Mouse (Mus musculus) megakaryocyte progenitor cell, adult 5-6 weeks (primary cell): Measurements from ENCODE around the gene Rnf115. TPM values are rescaled to one million over a fixed set of nuclear protein-coding genes. Genes with fewer than 3 reads are reported as not detected.
"Not testable (repeated sequence)": the region's sequence is repeated elsewhere in the genome, so short reads cannot be mapped to it uniquely, and the experiment has no call there.

Experiments used
- ATAC-seq: replicated peaks from 2 replicates; pipeline ENCODE4 v1.8.0; 2016; ENCODE audit warnings: mild to moderate bottlenecking, moderate TSS enrichment, inconsistent platforms; ENCODE audit not compliant: poor library complexity
- total RNA-seq, 2 experiments: library from RNA; stranded (forward) in 1 of 2; stranded (reverse) in 1 of 2; fragments of 157-497, 149-512 nt in 1 of 2; fragments of 200-1000 nt in 1 of 2; gene quantifications; 2 replicates each; pipeline versions ENCODE4 v1.2.3 to v1.2.4; 2015 to 2017

The Rnf115 gene
- total RNA-seq (2015) (71.4 and 76.5 TPM in 2 replicates), total RNA-seq (2017) (70.7 and 81.6 TPM in 2 replicates)

GRCm38 (mm10) chr3:96727343-96727827 lies at the start of gene Rnf115, which contains the start of gene Polr3c:
Gene Rnf115 (plus strand): TSS chr3:96727664.
Gene Polr3c (minus strand): TSS chr3:96727628.
- ATAC-seq = peak; percentile 93

DNA sequence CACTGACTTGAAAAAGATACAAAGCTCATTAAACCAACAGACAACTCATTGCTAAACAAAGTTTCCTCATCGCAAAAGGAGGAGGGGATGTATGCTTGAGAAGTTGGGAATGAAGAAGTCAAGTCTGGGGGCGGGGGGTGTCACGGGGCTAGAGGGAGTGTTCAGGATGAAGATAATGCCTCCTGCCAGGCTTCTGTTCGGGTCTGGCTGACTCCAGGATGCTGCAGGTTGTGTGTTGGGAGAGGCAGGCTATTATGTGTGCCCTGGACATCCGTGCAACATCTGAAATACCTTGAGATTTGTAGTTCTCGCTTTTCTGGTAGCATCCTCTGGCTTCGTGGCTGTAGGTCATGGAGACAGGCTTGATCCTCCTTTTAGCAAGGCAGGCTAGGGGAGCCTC lies 49.0 kb upstream of the Rnf115 start:
- ATAC-seq = no peak

DNA sequence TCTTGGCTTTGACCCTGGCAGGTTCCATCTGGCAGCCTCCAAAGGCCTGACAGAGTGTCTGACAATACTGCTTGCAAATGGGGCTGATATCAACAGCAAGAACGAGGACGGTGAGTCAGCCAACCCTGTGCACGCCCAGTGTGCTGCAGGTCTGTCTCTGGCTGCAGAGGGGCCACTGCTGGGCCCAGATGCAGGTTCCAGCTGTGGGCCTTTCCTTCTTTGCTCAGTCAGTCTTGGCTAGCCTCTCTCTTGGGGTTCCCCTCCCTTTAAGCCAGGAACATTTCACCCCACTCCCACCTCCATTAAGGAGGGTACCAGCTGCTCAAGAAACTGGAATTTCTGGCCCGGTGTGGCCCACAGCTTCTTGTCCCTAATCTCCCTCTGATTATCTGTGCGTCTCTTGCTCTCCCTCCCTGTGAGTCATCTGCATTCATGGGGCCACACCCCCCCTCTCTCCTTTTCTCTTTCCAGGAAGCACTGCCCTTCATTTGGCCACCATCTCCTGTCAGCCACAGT lies 48.2 kb upstream of the Rnf115 start:
- peak; percentile 45; the same call in 1 of the 2 replicates for ATAC-seq

- ATAC-seq = peak; percentile 36; the same call in 1 of the 2 replicates
These were observed 47.1 kb upstream of the Rnf115 start for GRCm38 (mm10) chr3:96680269-96680956.

DNA sequence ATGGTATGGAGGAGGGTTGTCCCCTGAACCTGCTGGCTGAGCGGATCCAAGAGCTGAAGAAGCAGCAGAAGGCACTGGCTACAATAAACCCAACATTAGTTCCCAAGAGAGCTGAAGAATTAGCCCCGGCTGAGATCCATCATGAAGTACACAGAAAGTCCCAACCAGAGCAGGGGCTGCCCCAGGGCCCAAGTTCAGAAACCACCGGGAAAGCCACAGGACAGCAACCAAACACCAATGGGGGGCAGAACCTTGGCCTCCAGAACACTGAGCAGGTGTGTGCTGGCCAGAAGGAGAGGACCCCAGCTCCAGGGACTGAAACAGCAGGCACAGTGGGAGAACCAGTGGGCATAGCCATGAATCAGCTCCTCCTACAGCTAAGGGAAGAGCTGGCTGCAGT lies 44.0 kb upstream of the Rnf115 start:
- ATAC-seq = no peak

- no peak for ATAC-seq
These were observed 43.2 kb upstream of the Rnf115 start for GRCm38 (mm10) chr3:96684151-96684821.

GRCm38 (mm10) chr3:96684822-96685156 lies 42.7 kb upstream of the Rnf115 start:
- 0 out of 2 replicates have a peak, but pooled peaks have one; percentile 30 for ATAC-seq

DNA sequence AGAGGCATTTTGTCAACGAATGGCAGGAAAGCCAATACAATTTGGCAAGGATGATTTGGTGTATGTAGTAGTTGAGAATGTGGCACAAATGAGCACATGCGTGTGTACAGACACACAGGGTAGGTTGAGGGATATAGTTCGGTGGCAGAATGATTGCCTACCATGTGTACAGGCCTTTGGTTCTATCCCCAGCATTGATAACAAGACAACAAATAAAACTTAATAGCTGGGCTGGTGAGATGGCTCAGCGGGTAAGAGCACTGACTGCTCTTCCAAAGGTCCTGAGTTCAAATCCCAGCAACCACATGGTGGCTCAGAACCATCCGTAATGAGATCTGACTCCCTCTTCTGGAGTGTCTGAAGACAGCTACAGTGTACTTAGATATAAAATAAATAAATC lies 41.4 kb upstream of the Rnf115 start:
- ATAC-seq = not testable (repeated sequence)

DNA sequence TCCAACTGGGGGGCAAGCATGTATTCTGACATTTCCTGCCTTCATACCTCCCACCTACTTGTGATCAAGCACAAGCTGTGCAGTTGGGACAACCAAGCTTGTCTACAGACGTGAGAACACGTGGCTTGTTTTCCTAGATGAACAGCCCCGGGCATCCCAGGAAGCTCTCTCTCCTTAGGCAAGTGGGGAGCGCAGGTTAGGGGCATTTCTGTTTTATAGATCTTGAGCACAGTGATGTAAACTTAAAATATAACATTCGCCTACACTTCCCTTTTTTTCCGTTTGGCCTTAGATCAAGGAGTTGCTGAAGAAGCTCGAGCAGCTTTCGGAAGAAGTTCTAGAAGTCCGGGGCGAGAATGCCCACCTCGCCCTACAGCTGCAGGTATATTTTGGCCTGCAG lies 38.6 kb upstream of the Rnf115 start:
- no peak for ATAC-seq

DNA sequence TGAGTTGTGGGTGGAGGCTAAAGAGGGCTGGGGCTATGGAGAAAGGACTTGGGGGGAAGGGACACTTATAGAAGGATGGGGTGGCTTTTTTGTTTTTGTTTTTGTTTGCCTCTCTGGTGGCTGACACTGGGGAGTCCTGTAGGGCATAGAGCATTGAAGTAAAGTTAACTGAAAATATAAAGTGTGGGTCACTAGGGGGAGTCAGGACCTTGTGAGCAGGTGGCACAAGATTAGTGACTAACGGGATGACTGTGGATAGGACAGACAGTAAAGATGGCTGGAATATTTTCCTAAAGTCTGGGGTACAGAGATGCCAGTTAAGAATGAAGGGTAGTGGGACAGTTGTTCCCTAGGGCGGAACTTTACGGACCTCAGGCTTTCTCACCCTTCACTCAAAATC lies 37.2 kb upstream of the Rnf115 start:
- peak; percentile 79 for ATAC-seq

- no peak for ATAC-seq
These were observed 35.0 kb upstream of the Rnf115 start for GRCm38 (mm10) chr3:96692506-96692905.

- no peak for ATAC-seq
These were observed 33.9 kb upstream of the Rnf115 start for GRCm38 (mm10) chr3:96693579-96693978.

GRCm38 (mm10) chr3:96696198-96696765 lies 31.2 kb upstream of the Rnf115 start, which contains the start of gene Pias3:
Gene Pias3 (plus strand): TSS chr3:96696384.
- ATAC-seq = peak; percentile 84

DNA sequence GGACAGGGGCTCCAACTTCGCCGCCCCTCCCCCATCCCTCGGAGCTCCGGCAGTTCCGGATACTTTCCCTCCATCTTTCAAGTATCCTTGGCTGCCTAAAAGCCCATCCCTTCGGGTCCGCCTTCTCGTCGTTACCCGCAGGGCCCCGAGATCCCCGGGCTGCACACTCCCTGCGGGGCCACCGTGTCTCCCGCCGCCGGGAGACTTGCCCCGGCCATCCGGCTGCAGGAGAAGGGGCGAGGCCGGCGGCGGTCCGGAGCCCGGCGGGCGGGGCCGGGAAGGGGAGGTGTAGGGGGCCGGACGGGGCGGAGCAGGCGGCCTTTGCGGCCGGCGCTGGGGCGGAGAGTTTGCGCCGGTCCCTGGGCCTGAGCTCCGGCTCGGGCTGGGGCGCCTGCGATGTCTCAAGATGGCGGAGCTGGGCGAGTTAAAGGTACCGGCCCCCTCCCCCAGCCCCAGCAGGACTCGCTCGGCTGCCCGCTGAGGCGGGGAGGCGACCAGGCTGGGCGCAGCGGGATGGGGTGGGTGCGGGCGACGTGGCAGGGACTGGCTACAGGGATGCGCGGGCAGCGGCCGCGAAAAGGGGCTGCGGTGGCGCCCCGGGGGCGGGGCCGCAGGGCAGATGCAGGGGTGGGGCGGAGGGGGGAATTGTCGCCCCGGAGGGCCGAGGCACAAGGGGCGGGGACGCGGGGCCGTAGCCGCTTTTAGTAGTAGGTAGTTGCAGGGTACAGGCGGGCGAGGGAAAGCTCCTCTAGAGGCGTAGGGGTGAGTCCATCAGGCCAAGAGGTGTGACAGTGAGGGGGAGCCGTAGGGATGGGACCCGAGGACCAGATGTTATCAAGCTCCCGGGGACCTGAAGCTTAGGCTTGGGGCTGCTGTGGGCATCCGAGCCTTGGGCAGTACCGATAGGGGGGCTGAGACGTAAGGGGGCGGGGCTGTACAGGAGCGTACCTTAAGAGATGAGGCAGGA lies 30.4 kb upstream of the Rnf115 start:
- ATAC-seq = peak; percentile 77

DNA sequence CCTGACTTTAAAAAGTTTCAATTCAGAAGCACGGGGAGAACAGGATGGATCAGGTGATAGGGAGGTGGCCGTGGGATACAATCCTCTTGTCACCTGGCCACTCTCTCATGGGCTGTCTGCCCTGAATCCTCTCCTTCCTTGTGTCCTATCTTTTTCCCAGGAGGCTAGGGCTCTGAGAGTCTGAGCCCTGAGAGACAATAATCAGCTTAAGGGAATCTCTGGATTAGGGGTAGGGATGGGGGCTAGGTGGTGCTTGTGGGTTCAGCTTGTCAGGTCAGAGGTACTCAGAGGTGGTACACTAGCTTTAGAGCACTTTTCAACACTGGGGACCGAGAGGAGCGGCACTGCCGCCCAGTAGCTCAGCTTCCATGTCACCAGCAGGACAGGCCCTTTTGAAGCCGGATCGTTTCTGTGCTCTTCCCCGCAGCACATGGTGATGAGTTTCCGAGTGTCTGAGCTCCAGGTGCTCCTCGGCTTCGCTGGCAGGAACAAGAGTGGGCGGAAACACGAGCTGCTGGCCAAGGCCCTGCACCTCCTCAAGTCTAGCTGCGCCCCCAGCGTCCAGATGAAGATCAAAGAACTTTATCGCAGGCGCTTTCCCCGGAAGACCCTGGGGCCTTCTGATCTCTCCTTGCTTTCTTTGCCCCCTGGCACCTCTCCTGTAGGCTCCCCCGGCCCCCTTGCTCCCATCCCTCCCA lies 28.3 kb upstream of the Rnf115 start:
- ATAC-seq = no peak

GRCm38 (mm10) chr3:96700376-96700775 lies 27.1 kb upstream of the Rnf115 start:
- ATAC-seq = no peak

DNA sequence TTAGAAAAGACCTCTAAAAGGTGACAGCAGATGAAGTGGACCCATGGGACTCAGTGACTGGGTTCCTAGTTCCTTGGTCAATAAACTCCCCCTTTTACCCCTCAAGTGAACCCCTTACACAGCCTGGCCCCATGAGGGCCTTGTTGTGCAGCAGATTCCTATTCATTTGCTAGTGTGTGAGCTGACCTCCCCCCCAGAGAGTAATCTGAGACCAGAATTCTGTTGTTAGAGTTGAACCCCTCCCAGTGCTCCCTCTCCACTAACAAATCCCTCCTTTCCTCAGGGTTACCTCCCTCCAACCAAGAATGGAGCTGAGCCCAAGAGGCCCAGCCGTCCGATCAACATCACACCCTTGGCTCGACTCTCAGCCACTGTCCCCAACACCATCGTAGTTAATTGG lies 26.5 kb upstream of the Rnf115 start:
- ATAC-seq = no peak

DNA sequence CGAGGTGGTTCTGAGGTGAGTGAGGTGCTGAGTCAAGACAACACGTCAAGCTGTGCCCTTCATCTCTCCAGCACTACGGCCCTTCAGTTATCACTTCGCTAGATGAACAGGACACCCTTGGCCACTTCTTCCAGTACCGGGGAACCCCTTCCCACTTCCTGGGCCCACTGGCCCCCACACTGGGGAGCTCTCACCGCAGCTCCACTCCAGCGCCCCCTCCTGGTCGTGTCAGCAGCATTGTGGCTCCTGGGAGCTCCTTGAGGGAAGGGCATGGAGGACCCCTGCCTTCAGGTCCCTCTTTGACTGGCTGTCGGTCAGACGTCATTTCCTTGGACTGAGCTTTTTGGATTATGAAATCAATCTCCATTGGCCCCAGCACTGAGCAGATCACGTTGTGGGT lies 22.7 kb upstream of the Rnf115 start:
- ATAC-seq = peak; percentile 40; the same call in 1 of the 2 replicates

DNA sequence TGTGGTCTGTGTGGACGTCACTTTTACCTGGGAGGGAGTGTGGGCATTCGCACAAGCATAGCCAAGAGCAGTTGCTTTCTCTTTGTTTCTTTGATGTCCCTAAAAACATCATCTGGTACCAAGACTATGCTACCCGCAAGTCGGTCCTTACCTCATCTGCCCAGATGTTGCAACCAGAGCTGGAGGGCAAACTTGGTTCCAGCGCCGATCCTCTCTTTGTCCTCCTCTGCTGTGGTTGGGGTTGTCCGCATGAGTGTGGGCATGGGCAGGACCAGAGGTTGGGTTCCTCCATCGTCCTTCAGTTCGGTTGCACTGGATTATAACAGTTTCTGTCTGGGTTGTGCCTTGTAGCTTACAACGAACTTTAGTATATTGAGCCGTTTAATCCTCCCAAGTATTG lies 21.2 kb upstream of the Rnf115 start:
- ATAC-seq = no peak

DNA sequence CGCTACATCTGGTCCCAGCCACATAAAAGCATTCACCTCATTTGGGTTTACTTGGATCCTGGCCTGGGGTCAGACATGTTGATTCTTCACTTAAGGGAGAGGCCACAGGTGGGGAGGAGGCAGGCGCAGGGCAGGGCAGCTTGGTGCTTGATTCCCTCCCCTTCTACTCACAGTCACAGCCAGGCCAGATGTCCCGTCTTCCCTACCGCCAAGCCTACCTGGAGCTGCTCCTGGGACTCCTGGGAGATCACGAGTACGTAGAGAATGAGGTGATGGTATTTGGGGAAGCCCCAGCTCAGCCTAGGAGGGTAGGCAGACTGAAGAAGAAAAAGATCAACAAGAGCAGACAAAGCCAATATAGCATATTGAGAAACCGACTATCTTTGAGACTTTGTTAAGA lies 20.5 kb upstream of the Rnf115 start:
- ATAC-seq = no peak
